Mouse (Mus musculus): ENCODE data around the gene Arap2.
"Not testable (repeated sequence)": the region's sequence is repeated elsewhere in the genome, so short reads cannot be mapped to it uniquely, and the experiment has no call there.

The Arap2 gene

GRCm38 (mm10) chr5:62743220-62743922 is 22.6 kb downstream of the Arap2 start:
- no peak for DNase-seq (ENCODE audit: low spot score in 2 of 2)

- no peak for DNase-seq (ENCODE audit: low spot score in 2 of 2)
Observed at GRCm38 (mm10) chr5:62739451-62740415, 26.2 kb downstream of the Arap2 start.

GRCm38 (mm10) chr5:62730573-62730972 is 35.4 kb downstream of the Arap2 start:
- DNase-seq (ENCODE audit: low spot score in 2 of 2) = not testable (repeated sequence)

GRCm38 (mm10) chr5:62725551-62725950 is 40.4 kb downstream of the Arap2 start:
- no peak for DNase-seq (ENCODE audit: low spot score in 2 of 2)

GRCm38 (mm10) chr5:62723261-62724105 is 42.5 kb downstream of the Arap2 start:
- DNase-seq (ENCODE audit: low spot score in 2 of 2) = no peak

GRCm38 (mm10) chr5:62716468-62716867 is 49.5 kb downstream of the Arap2 start:
- DNase-seq (ENCODE audit: low spot score in 2 of 2) = no peak

- DNase-seq (ENCODE audit: low spot score in 2 of 2) = no peak
Observed at GRCm38 (mm10) chr5:62715977-62716376, 50.0 kb downstream of the Arap2 start.

- DNase-seq (ENCODE audit: low spot score in 2 of 2) = no peak
Observed at GRCm38 (mm10) chr5:62715436-62715835, 50.5 kb downstream of the Arap2 start.

GRCm38 (mm10) chr5:62710955-62711354 is 55.0 kb downstream of the Arap2 start:
- no peak for DNase-seq (ENCODE audit: low spot score in 2 of 2)

- peak; percentile 37 to 77 for DNase-seq (ENCODE audit: low spot score in 2 of 2)
Observed at GRCm38 (mm10) chr5:62706900-62707299, 59.1 kb downstream of the Arap2 start.

- no peak for DNase-seq (ENCODE audit: low spot score in 2 of 2)
Observed at GRCm38 (mm10) chr5:62689965-62690364, 76.0 kb downstream of the Arap2 start.

- DNase-seq (ENCODE audit: low spot score in 2 of 2) = no peak
Observed at GRCm38 (mm10) chr5:62683751-62684150, 82.2 kb downstream of the Arap2 start.

- DNase-seq (ENCODE audit: low spot score in 2 of 2) = no peak
Observed at GRCm38 (mm10) chr5:62683207-62683606, 82.8 kb downstream of the Arap2 start.

- DNase-seq (ENCODE audit: low spot score in 2 of 2) = no peak
Observed at GRCm38 (mm10) chr5:62677390-62677789, 88.6 kb downstream of the Arap2 start.

GRCm38 (mm10) chr5:62672736-62673436 is 93.1 kb downstream of the Arap2 start:
- DNase-seq (ENCODE audit: low spot score in 2 of 2) = no peak

- DNase-seq (ENCODE audit: low spot score in 2 of 2) = no peak
Observed at GRCm38 (mm10) chr5:62665329-62665728, 100.6 kb downstream of the Arap2 start.

- no peak for DNase-seq (ENCODE audit: low spot score in 2 of 2)
Observed at GRCm38 (mm10) chr5:62664847-62665246, 101.1 kb downstream of the Arap2 start.

- DNase-seq (ENCODE audit: low spot score in 2 of 2) = peak; percentile 20 to 49
Observed at GRCm38 (mm10) chr5:62663206-62663605, 102.8 kb downstream of the Arap2 start.

GRCm38 (mm10) chr5:62653924-62654323 is 112.0 kb downstream of the Arap2 start:
- no peak for DNase-seq (ENCODE audit: low spot score in 2 of 2)

GRCm38 (mm10) chr5:62642330-62642729 is 123.6 kb downstream of the Arap2 start:
- no peak for DNase-seq (ENCODE audit: low spot score in 2 of 2)

GRCm38 (mm10) chr5:62640501-62640900 is 125.5 kb downstream of the Arap2 start:
- DNase-seq (ENCODE audit: low spot score in 2 of 2) = no peak

All from left cerebral cortex, adult 9 months (tissue).